Mouse (Mus musculus): Measurements from ENCODE around the gene Rapgef4. TPM values are rescaled to one million over a fixed set of nuclear protein-coding genes. Genes with fewer than 3 reads are reported as not detected.
A peak's percentile ranks its signal among the peaks of the same experiment; 100 is the strongest.

Gene Rapgef4
- total RNA-seq, 1 experiment from 2014 or later = 3.0 TPM

- no peak for ATAC-seq (replicated peaks in 1 of 2; ENCODE audit: insufficient read depth in 1 of 2, low FRiP score in 2 of 2, low TSS enrichment in 1 of 2, low read depth in 1 of 2, poor library complexity in 2 of 2, severe bottlenecking in 2 of 2)
Observed at GRCm38 (mm10) chr2:72241714-72242472, 260.9 kb downstream of the Rapgef4 start.

GRCm38 (mm10) chr2:72242910-72243675 is 262.1 kb downstream of the Rapgef4 start:
- ATAC-seq (replicated peaks in 1 of 2; ENCODE audit: insufficient read depth in 1 of 2, low FRiP score in 2 of 2, low TSS enrichment in 1 of 2, low read depth in 1 of 2, poor library complexity in 2 of 2, severe bottlenecking in 2 of 2) = no peak

GRCm38 (mm10) chr2:72245631-72246030 is 264.6 kb downstream of the Rapgef4 start:
- ATAC-seq (replicated peaks in 1 of 2; ENCODE audit: insufficient read depth in 1 of 2, low FRiP score in 2 of 2, low TSS enrichment in 1 of 2, low read depth in 1 of 2, poor library complexity in 2 of 2, severe bottlenecking in 2 of 2) = no peak

- ATAC-seq (replicated peaks in 1 of 2; ENCODE audit: insufficient read depth in 1 of 2, low FRiP score in 2 of 2, low TSS enrichment in 1 of 2, low read depth in 1 of 2, poor library complexity in 2 of 2, severe bottlenecking in 2 of 2) = no peak
Observed at GRCm38 (mm10) chr2:72246376-72246775, 265.3 kb downstream of the Rapgef4 start.

GRCm38 (mm10) chr2:72247819-72248218 is 266.8 kb downstream of the Rapgef4 start:
- no peak for ATAC-seq (replicated peaks in 1 of 2; ENCODE audit: insufficient read depth in 1 of 2, low FRiP score in 2 of 2, low TSS enrichment in 1 of 2, low read depth in 1 of 2, poor library complexity in 2 of 2, severe bottlenecking in 2 of 2)

- ATAC-seq (replicated peaks in 1 of 2; ENCODE audit: insufficient read depth in 1 of 2, low FRiP score in 2 of 2, low TSS enrichment in 1 of 2, low read depth in 1 of 2, poor library complexity in 2 of 2, severe bottlenecking in 2 of 2) = no peak
Observed at GRCm38 (mm10) chr2:72252510-72253505, 271.8 kb downstream of the Rapgef4 start.

- ATAC-seq (replicated peaks in 1 of 2; ENCODE audit: insufficient read depth in 1 of 2, low FRiP score in 2 of 2, low TSS enrichment in 1 of 2, low read depth in 1 of 2, poor library complexity in 2 of 2, severe bottlenecking in 2 of 2) = no peak
Observed at GRCm38 (mm10) chr2:72253882-72254281, 272.8 kb downstream of the Rapgef4 start.

GRCm38 (mm10) chr2:72254813-72255582 is 274.0 kb downstream of the Rapgef4 start:
- no peak for ATAC-seq (replicated peaks in 1 of 2; ENCODE audit: insufficient read depth in 1 of 2, low FRiP score in 2 of 2, low TSS enrichment in 1 of 2, low read depth in 1 of 2, poor library complexity in 2 of 2, severe bottlenecking in 2 of 2)

GRCm38 (mm10) chr2:72260704-72261103 is 279.7 kb downstream of the Rapgef4 start:
- ATAC-seq (replicated peaks in 1 of 2; ENCODE audit: insufficient read depth in 1 of 2, low FRiP score in 2 of 2, low TSS enrichment in 1 of 2, low read depth in 1 of 2, poor library complexity in 2 of 2, severe bottlenecking in 2 of 2) = peak; percentile 71 to 80

GRCm38 (mm10) chr2:72262814-72263480 is 281.9 kb downstream of the Rapgef4 start:
- no peak for ATAC-seq (replicated peaks in 1 of 2; ENCODE audit: insufficient read depth in 1 of 2, low FRiP score in 2 of 2, low TSS enrichment in 1 of 2, low read depth in 1 of 2, poor library complexity in 2 of 2, severe bottlenecking in 2 of 2)

- ATAC-seq (replicated peaks in 1 of 2; ENCODE audit: insufficient read depth in 1 of 2, low FRiP score in 2 of 2, low TSS enrichment in 1 of 2, low read depth in 1 of 2, poor library complexity in 2 of 2, severe bottlenecking in 2 of 2) = no peak
Observed at GRCm38 (mm10) chr2:72267390-72267789, 286.4 kb downstream of the Rapgef4 start.

- ATAC-seq (replicated peaks in 1 of 2; ENCODE audit: insufficient read depth in 1 of 2, low FRiP score in 2 of 2, low TSS enrichment in 1 of 2, low read depth in 1 of 2, poor library complexity in 2 of 2, severe bottlenecking in 2 of 2) = no peak
Observed at GRCm38 (mm10) chr2:72269651-72270341, 288.8 kb downstream of the Rapgef4 start.

GRCm38 (mm10) chr2:72278247-72278873 is 297.3 kb downstream of the Rapgef4 start:
- ATAC-seq (replicated peaks in 1 of 2; ENCODE audit: insufficient read depth in 1 of 2, low FRiP score in 2 of 2, low TSS enrichment in 1 of 2, low read depth in 1 of 2, poor library complexity in 2 of 2, severe bottlenecking in 2 of 2) = no peak

- ATAC-seq (replicated peaks in 1 of 2; ENCODE audit: insufficient read depth in 1 of 2, low FRiP score in 2 of 2, low TSS enrichment in 1 of 2, low read depth in 1 of 2, poor library complexity in 2 of 2, severe bottlenecking in 2 of 2) = no peak
Observed at GRCm38 (mm10) chr2:72280524-72280923, 299.5 kb downstream of the Rapgef4 start.

- no peak for ATAC-seq (replicated peaks in 1 of 2; ENCODE audit: insufficient read depth in 1 of 2, low FRiP score in 2 of 2, low TSS enrichment in 1 of 2, low read depth in 1 of 2, poor library complexity in 2 of 2, severe bottlenecking in 2 of 2)
Observed at GRCm38 (mm10) chr2:72281971-72282370, 300.9 kb downstream of the Rapgef4 start.
